Mouse (Mus musculus) limb, embryonic 10.5 days (tissue): ENCODE results near the gene Gmppb. TPM values are rescaled to one million over a fixed set of nuclear protein-coding genes. Genes with fewer than 3 reads are reported as not detected.
A peak's percentile ranks its signal among the peaks of the same experiment; 100 is the strongest.

Experiments
- DNase-seq: peaks from one replicate; pipeline ENCODE4 v3.0.0-alpha.2; 2017; ENCODE audit warnings: low spot score
- H3K27ac ChIP-seq: fragments of 300-500 bp; sonication (generic); 2 replicates; pipeline ENCODE4 v1.5.1; 2016; ENCODE audit warnings: mild to moderate bottlenecking
- H3K27me3 ChIP-seq: fragments of 300-500 bp; sonication (generic); 2 replicates; pipeline ENCODE4 v1.6.1; 2016; ENCODE audit warnings: low read depth, mild to moderate bottlenecking; ENCODE audit not compliant: poor library complexity, severe bottlenecking
- H3K36me3 ChIP-seq: fragments of 300-500 bp; sonication (generic); 2 replicates; pipeline ENCODE4 v1.6.1; 2016; ENCODE audit warnings: mild to moderate bottlenecking, moderate library complexity
- H3K4me1 ChIP-seq: fragments of 300-500 bp; sonication (generic); 2 replicates; pipeline ENCODE4 v1.6.1; 2016
- H3K4me3 ChIP-seq: fragments of 300-500 bp; sonication (generic); 2 replicates; pipeline ENCODE4 v1.5.1; 2016; ENCODE audit warnings: mild to moderate bottlenecking, moderate library complexity
- H3K9me3 ChIP-seq: fragments of 300-500 bp; sonication (generic); replicated peaks from 2 replicates; pipeline ENCODE4 v1.6.1; 2016; ENCODE audit warnings: mild to moderate bottlenecking
- WGBS: fragments of 180-500 bp; shearing (Covaris S2); methylation state at CpG from one replicate; pipeline ENCODE4 v1.1.7; 2016; 5-methylcytosine and 5-hydroxymethylcytosine counted together
- polyA plus RNA-seq: library from polyadenylated mRNA; unstranded; fragments of >200 nt; fragmentation: Nextera tagmentation; extraction: Ambion mirVana; gene quantifications from 2 replicates; pipeline ENCODE4 v1.2.1, GENCODE M21; 2016

The Gmppb gene
- polyA plus RNA-seq, 1 experiment from 2014 or later: 26.4 TPM

DNA sequence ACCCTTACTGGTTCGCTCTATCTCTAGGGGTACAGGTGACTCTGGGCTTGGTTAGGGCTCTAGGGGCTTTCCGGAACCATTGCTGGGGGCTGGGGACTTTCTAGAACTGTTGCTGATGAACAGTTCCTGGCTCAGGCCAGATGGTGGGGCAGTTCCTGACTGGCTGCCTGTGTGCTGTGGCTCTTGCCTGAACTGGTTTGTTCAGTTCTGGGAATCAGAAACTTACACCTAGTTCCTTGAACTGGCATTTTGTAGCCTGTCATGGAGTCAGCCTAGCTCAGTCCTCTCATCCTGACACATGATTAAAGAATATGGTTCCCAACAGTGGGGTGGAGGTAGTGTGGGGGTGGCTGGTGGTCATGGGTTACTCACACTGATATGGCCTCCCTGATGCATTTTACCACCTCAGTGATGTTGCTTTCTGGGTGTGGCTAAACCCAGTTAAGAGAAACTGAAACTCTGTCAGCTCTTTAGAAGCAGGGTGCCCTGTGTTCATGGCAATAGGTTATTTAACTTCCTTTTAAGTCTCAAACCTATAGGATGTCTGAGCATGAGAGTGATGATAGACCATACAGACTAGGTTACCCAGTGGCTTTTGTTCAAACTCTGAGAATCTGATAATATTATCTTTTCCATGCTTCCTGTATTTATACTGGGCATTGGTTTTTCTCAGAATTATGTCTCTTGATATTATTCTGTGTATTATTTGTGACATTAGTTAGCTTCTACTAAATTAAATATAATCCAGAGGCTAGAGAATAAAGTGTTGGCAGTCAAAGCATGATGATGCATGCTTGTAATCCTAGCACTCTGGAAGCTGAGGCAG is 13.5 kb upstream of the Gmppb start:
- Histone ChIP-seq H3K9me3 (no peaks in the 10 kb centered on the region), H3K4me3 (no peak overlapping the region), H3K36me3 (peaks cover 89% of the 10 kb centered on the region), H3K4me1 (no peaks in the 10 kb centered on the region), H3K27ac (no peak overlapping the region), H3K27me3 (no peaks in the 10 kb centered on the region)
- WGBS: 96% methylated on average over 2 of the region's 2 CpGs
- DNase-seq: no peak

DNA sequence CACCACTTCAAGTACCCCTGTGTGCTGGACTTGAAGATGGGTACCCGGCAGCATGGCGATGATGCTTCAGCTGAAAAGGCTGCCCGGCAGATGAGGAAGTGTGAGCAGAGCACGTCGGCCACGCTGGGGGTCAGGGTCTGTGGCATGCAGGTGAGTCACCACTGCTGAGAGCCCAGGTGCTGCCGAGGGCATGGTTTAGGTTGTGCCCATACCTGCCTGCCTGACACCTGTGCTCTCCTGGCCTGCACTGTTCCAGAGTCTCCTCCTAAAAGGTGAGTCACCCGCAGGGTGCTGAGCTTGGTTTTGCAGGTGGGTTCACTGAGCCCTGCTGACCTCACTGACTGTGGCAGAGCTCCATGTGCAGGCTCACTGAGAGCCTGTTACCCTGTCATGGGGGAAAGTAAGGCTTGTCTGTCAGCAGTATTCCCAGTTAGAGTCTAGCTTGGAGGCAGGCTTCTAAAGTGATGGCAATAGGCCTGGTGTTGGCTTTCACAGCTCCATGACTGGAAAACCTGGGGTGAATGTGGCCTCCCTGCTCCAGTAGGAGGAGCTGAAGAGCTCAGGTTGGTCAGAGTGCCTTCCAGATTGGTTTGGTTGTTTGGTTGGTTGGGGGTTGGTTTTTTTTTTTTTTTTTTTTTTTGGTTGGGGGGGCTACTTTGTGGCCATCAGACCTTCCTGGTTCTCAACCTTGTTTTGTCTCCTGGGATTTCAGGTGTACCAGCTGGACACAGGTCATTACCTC is 4.1 kb upstream of the Gmppb start:
- H3K4me3 ChIP-seq: no peak overlapping the region
- peaks cover 70% of the 10 kb centered on the region for H3K36me3 ChIP-seq
- no peaks in the 10 kb centered on the region for H3K27me3 ChIP-seq
- WGBS: 97% methylated on average over 8 of the region's 8 CpGs
- DNase-seq: no peak
- no peaks in the 10 kb centered on the region for H3K9me3 ChIP-seq
- H3K27ac ChIP-seq: no peak overlapping the region
- H3K4me1 ChIP-seq: peaks cover 22% of the 10 kb centered on the region

DNA sequence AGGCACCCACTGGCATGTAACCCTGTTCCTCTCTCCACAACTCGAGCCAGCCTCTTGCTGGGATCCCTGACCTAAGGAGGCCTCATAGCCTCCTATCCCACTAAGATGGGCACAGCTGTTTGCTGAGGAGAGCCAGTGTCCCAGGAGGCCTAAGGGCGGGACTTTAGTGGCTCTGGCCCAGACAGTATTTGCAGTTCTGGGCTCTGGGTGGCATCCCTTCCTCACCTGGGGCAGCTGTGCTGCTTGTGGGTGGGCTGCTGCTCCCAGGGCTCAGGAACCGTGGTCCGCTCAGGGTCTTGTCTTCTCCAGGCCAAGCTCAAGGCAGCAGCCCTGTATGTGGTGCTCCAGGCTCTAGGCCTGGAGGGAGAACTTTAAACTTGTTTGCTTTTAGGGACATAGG is 2.5 kb upstream of the Gmppb start:
- no peak for DNase-seq
- no peak overlapping the region for H3K4me3 ChIP-seq
- H3K4me1 ChIP-seq: peaks cover 26% of the 10 kb centered on the region
- H3K27me3 ChIP-seq: no peaks in the 10 kb centered on the region
- no peak overlapping the region for H3K27ac ChIP-seq
- 91% methylated on average over 4 of the region's 4 CpGs for WGBS
- H3K36me3 ChIP-seq: peaks cover 68% of the 10 kb centered on the region
- no peaks in the 10 kb centered on the region for H3K9me3 ChIP-seq

DNA sequence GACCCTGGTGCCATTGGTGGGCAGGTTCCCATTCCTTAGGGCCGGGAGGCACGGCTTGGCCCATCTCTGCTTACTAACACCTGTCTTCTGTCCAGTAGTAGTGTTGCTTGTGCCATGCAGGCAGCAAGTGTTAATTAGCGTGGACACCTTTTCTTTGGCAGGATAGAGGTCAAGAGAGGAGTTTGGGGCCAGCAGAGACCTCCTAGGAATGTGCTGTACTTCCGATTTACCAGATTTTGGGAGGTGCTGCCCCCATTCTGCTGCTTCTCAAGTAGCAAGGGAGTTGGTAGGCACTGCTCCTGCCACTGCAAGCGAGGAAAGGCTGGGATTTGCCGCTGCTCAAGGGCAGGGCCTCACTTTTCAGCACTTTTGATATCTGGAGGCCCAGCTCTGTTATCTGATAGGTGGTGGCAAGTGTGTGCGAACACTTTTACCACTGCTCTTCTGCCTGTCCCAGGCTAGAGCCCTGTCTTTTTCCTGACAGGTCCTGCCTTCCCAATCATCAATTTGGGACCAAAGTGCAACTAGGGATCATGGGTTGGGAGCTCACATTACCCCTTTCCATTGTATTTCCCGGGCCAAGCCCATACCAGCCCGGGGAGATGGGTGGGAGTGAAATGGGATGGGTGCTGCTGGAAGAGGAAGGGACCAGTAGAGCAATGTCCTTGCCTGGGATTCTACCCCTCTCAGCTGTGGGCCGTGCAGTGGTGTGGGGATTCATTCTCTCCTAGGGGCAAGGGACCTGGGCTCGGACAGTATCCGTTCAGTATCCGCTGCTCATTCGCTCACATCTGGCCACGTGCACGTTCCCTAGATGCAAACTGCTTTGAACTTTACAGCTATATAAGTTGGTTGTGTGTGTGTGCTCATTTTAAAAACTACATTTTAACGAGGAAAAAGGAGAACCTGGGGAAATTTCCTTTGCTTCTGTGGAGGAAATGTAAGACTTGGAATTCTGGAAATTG is 1.2 kb upstream of the Gmppb start:
- H3K27ac ChIP-seq: peak overlapping the region; percentile 81; the same call in 1 of the 2 replicates

DNA sequence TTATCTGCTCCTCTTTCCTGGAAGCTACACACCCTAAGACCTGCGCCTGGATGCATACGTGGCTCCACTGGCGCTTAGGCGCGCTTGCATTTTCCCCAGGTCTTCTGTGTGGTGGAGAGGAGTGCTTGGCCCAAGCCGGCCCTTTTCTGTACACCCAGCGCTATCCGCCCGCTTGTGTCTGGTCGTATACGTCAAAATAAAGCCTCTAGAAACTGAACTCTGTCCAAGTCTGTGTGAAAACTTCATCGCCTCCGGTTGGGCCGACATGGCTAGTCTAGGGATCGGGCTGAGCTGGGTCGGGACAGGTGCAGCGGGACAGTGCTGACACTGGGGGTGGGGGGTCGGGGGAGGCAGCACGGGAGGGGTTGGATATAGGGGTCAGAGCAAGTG is 481 bp upstream of the Gmppb start:
- WGBS: 2% methylated on average over 19 of the region's 19 CpGs
- H3K4me3 ChIP-seq: peak overlapping the region; percentile 64
- peak overlapping the region; percentile 81 for H3K27ac ChIP-seq
- DNase-seq: no peak
- H3K27me3 ChIP-seq: no peaks in the 10 kb centered on the region
- no peaks in the 10 kb centered on the region for H3K9me3 ChIP-seq
- H3K4me1 ChIP-seq: peaks cover 37% of the 10 kb centered on the region
- peaks cover 62% of the 10 kb centered on the region for H3K36me3 ChIP-seq

More for the DNA sequence above, 1.2 kb upstream of the Gmppb start:
- H3K27me3 ChIP-seq: no peaks in the 10 kb centered on the region
- H3K36me3 ChIP-seq: peaks cover 63% of the 10 kb centered on the region
- peak; percentile 35 for DNase-seq
- WGBS: 52% methylated on average over 17 of the region's 17 CpGs
- H3K9me3 ChIP-seq: no peaks in the 10 kb centered on the region
- H3K4me3 ChIP-seq: peak overlapping the region; percentile 64
- peaks cover 30% of the 10 kb centered on the region for H3K4me1 ChIP-seq

DNA sequence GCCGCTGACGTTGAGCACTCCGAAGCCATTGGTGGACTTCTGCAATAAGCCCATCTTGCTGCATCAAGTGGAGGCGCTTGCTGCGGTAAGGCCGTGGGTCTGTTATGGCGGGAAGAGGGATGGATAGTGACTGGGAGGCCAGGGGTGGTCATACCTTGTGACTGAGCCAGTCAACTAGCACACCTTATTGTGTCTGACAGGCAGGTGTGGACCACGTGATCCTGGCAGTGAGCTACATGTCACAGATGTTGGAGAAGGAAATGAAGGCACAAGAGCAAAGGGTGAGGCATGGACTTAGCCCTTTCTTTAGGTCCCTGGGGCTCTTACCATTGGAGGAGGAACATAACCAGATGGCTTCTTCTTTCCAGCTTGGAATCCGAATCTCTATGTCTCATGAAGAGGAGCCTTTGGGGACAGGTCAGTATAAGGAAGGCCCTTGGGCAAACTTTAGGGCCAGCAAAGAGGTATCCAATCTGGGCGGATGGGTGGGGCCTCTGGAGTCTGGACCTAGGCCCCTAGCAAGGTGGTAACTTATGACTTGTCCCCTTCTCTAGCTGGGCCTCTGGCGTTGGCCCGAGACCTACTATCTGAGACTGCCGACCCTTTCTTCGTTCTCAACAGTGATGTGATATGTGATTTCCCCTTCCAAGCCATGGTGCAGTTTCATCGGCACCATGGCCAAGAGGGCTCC is 664 bp downstream of the Gmppb start:
- 42% methylated on average over 15 of the region's 15 CpGs for WGBS
- Histone ChIP-seq H3K4me3 (peak overlapping the region; percentile 64), H3K27me3 (no peaks in the 10 kb centered on the region), H3K4me1 (peaks cover 37% of the 10 kb centered on the region), H3K9me3 (no peaks in the 10 kb centered on the region), H3K27ac (peak overlapping the region; percentile 81), H3K36me3 (peaks cover 68% of the 10 kb centered on the region)
- DNase-seq: no peak

DNA sequence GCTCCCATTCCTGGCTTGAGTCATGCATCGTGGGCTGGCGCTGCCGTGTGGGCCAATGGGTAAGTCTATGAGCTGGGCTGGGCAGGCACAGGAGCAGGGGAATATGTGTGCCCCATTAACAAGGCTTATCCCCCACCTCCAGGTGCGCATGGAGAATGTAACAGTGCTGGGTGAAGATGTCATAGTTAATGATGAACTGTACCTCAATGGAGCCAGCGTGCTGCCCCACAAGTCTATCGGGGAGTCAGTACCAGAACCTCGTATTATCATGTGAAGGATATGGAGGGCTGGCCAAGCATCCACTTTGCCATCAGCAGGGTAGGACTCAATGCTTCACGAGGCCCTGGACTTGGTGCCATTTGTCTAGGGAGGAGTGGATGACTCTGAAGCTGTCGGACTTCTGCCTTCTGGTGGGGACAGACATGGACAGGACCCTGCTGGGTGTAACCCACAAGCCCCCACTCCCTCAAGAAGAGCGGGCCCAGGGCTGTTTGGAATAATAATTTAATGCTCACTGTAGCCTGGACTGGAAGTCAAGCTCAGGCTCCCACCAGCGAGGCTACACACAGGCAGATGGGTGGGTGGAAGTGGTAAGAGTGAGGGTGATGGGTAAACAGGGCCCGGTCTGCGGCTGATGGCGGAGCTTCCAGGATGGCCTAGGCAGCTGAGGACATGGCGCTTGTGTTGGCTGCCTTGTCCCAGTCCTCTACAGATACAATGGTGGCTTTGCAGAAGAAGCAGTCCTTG is 2.3 kb downstream of the Gmppb start:
- H3K4me3 ChIP-seq: no peak overlapping the region
- H3K27me3 ChIP-seq: no peaks in the 10 kb centered on the region
- H3K36me3 ChIP-seq: peaks cover 68% of the 10 kb centered on the region
- no peak overlapping the region for H3K27ac ChIP-seq
- DNase-seq: no peak
- no peaks in the 10 kb centered on the region for H3K9me3 ChIP-seq
- peaks cover 37% of the 10 kb centered on the region for H3K4me1 ChIP-seq
- 93% methylated on average over 15 of the region's 15 CpGs for WGBS

DNA sequence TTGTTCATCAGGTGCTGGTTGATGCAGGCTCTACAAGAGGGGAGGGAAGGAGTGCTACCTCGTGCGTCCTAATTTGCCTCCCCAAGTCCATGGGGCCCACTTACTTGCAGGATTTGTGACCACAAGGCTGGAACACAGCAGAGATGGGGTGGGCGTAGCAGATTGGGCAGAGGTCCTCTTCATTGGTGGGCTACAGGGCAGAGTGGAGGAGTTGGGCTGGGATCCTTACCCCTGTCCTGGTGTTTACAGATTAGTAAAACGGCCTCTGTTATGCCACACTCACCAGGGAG is 2.8 kb downstream of the Gmppb start:
- H3K36me3 ChIP-seq: peaks cover 68% of the 10 kb centered on the region

DNA sequence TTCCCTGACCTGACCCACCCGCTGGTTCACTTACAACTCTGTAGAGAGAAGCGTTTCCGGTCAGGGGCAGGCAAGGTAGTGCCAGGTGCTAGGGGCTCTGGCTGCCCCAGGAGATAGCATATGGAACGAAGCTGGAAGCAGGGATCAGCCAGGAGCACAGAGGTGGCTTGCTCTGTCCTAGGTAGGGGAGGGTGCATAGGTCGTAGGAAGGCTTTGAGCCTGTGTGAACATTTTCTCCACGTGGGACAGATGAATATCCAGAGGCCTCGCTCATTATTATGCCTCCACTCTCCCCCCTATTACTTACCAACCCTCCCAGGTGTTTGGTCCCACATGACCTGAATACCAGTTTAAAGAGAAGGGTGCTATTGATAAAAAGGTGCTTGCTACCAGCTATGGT is 3.4 kb downstream of the Gmppb start:
- peaks cover 68% of the 10 kb centered on the region for H3K36me3 ChIP-seq
- no peak for DNase-seq
- 74% methylated on average over 7 of the region's 7 CpGs for WGBS
- no peak overlapping the region for H3K27ac ChIP-seq
- H3K4me1 ChIP-seq: peaks cover 34% of the 10 kb centered on the region
- H3K9me3 ChIP-seq: no peaks in the 10 kb centered on the region
- H3K4me3 ChIP-seq: no peak overlapping the region
- no peaks in the 10 kb centered on the region for H3K27me3 ChIP-seq

More for the DNA sequence above, 2.8 kb downstream of the Gmppb start:
- DNase-seq: no peak
- no peaks in the 10 kb centered on the region for H3K27me3 ChIP-seq
- H3K4me3 ChIP-seq: no peak overlapping the region
- H3K27ac ChIP-seq: no peak overlapping the region
- 89% methylated on average over 4 of the region's 4 CpGs for WGBS
- no peaks in the 10 kb centered on the region for H3K9me3 ChIP-seq
- H3K4me1 ChIP-seq: peaks cover 37% of the 10 kb centered on the region

DNA sequence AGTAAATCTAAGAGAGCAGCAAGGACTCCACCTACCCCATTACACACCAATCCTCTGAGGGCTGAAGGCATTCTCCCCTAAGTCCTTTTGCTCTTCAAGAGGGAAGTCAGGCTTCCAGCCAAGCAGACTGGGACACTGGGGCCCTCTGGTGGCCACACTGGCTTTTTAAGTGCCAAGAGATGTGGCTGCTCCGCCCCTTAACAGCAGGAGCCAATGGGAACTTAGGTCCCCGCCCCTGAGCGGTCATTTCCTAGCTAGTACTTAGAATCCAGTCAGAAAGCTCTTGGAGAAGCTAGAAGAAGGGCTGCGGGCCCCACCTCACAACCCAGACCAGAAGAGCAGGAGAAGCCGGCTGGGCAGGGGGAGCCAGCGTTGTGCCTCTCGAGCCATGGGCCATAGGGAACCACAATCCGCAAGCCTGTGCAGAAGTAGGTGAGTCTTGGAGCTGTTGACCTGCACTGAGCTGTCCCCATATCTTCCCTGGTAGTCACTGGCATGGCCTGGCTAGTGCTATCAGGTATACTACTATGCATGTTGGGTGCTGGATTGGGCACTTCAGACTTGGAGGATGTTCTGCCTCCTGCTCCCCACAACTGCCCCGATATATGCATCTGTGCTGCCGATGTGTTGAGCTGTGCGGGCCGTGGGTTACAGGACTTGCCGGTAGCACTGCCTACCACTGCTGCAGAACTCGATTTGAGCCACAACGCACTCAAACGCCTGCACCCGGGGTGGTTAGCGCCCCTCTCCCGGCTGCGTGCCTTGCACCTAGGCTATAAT is 4.0 kb downstream of the Gmppb start, which contains the start of gene Amigo3:
Amigo3 (plus strand) TSS at position 275 of the 780 bp plus-strand sequence.
- H3K36me3 ChIP-seq: peaks cover 72% of the 10 kb centered on the region
- 56% methylated on average over 20 of the region's 20 CpGs for WGBS
- peak; percentile 92 for DNase-seq
- peak within 1 kb of the TSS; percentile 34 for H3K4me3 ChIP-seq
- H3K9me3 ChIP-seq: no peaks in the 10 kb centered on the region
- H3K27ac ChIP-seq: 0 out of 2 replicates have a peak within 1 kb of the TSS, but pooled peaks have one; percentile 16
- H3K4me1 ChIP-seq: peaks cover 28% of the 10 kb centered on the region
- no peaks in the 10 kb centered on the region for H3K27me3 ChIP-seq

DNA sequence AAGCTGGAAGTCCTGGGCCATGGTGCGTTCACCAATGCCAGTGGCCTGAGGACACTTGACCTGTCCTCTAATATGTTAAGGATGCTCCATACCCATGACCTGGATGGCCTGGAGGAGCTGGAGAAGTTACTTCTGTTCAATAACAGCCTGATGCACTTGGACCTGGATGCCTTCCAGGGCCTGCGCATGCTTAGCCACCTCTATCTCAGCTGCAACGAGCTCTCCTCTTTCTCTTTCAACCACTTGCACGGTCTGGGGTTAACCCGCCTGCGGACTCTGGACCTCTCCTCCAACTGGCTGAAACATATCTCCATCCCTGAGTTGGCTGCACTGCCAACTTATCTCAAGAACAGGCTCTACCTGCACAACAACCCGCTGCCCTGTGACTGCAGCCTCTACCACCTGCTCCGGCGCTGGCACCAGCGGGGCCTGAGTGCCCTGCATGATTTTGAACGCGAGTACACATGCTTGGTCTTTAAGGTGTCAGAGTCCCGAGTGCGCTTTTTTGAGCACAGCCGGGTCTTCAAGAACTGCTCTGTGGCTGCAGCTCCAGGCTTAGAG is 4.7 kb downstream of the Gmppb start:
- H3K27ac ChIP-seq: 0 out of 2 replicates have a peak overlapping the region, but pooled peaks have one; percentile 16
- 94% methylated on average over 15 of the region's 15 CpGs for WGBS

More for the DNA sequence above, 4.7 kb downstream of the Gmppb start:
- Histone ChIP-seq H3K36me3 (peaks cover 79% of the 10 kb centered on the region), H3K9me3 (no peaks in the 10 kb centered on the region), H3K4me1 (peaks cover 22% of the 10 kb centered on the region), H3K4me3 (0 out of 2 replicates have a peak overlapping the region, but pooled peaks have one; percentile 34), H3K27me3 (no peaks in the 10 kb centered on the region)
- DNase-seq: no peak
